Mouse (Mus musculus) MEL (cell line): ENCODE measurements around the gene Tox4. TPM values are rescaled to one million over a fixed set of nuclear protein-coding genes. Genes with fewer than 3 reads are reported as not detected.

Experiments used
- DNase-seq: peaks from one replicate; pipeline ENCODE4 v3.0.0; 2011; ENCODE audit warnings: low read depth, low spot score
- H3K27ac ChIP-seq: 2 replicates; pipeline ENCODE4 v1.5.1; 2012; ENCODE audit warnings: low read depth, mild to moderate bottlenecking, control low read depth, low read length, moderate library complexity; ENCODE audit not compliant: control insufficient read depth
- H3K27me3 ChIP-seq, 2 experiments: fragments of 150-350 bp in 1 of 2; sonication (generic) in 1 of 2; 2 replicates each; pipeline ENCODE4 v1.6.1; 2012; ENCODE audit warnings: low read length in 2 of 2, mild to moderate bottlenecking in 2 of 2, improper control_type of control experiment in 1 of 2, moderate library complexity in 1 of 2; ENCODE audit not compliant: insufficient read depth in 2 of 2, control insufficient read depth in 1 of 2
- H3K36me3 ChIP-seq, 2 experiments: 2 replicates each; pipeline ENCODE4 v1.6.1; 2012 to 2014; ENCODE audit warnings: low read length in 2 of 2, improper control_type of control experiment in 1 of 2, inconsistent platforms in 1 of 2, mild to moderate bottlenecking in 1 of 2; ENCODE audit not compliant: insufficient read depth in 2 of 2, control insufficient read depth in 1 of 2
- H3K4me1 ChIP-seq, 2 experiments: fragments of 150-350 bp in 1 of 2; sonication (generic) in 1 of 2; 2 replicates each; pipeline ENCODE4 v1.6.1; 2012; ENCODE audit warnings: low read length in 2 of 2, improper control_type of control experiment in 1 of 2, mild to moderate bottlenecking in 1 of 2; ENCODE audit not compliant: insufficient read depth in 2 of 2, control insufficient read depth in 1 of 2
- H3K4me3 ChIP-seq, 2 experiments: fragments of 150-350 bp in 1 of 2; sonication (generic) in 1 of 2; 2 replicates each; pipeline ENCODE4 v1.5.1; 2012; ENCODE audit warnings: low read depth in 2 of 2, low read length in 2 of 2, mild to moderate bottlenecking in 2 of 2, moderate library complexity in 2 of 2, control low read depth in 1 of 2, improper control_type of control experiment in 1 of 2; ENCODE audit not compliant: control insufficient read depth in 1 of 2, insufficient read depth in 1 of 2
- H3K79me2 ChIP-seq: 2 replicates; pipeline ENCODE4 v1.6.1; 2012; ENCODE audit warnings: mild to moderate bottlenecking, low read length, moderate library complexity; ENCODE audit not compliant: control insufficient read depth, poor library complexity, insufficient read depth
- H3K9ac ChIP-seq: 2 replicates; pipeline ENCODE4 v1.6.1; 2012; ENCODE audit warnings: low read depth, mild to moderate bottlenecking, control low read depth, low read length, moderate library complexity; ENCODE audit not compliant: control insufficient read depth, poor library complexity, severe bottlenecking
- H3K9me3 ChIP-seq: fragments of 150-350 bp; sonication (generic); replicated peaks from 2 replicates; pipeline ENCODE4 v1.6.1; 2012; ENCODE audit warnings: mild to moderate bottlenecking, low read length, improper control_type of control experiment, moderate library complexity; ENCODE audit not compliant: insufficient read depth
- BHLHE40 ChIP-seq: IDR thresholded peaks from 2 replicates; pipeline ENCODE4 v1.6.1; 2012; ENCODE audit warnings: low read depth, mild to moderate bottlenecking, inconsistent platforms, low read length, improper control_type of control experiment, borderline replicate concordance
- EP300 ChIP-seq, 2 experiments: IDR thresholded peaks; 2 replicates each; pipeline ENCODE4 v1.6.1; 2011; ENCODE audit warnings: improper control_type of control experiment in 2 of 2, low read length in 2 of 2, low read depth in 1 of 2, mild to moderate bottlenecking in 1 of 2
- GABPA ChIP-seq: IDR thresholded peaks from 2 replicates; pipeline ENCODE4 v1.6.1; 2012; ENCODE audit warnings: low read depth, mild to moderate bottlenecking, inconsistent platforms, low read length, improper control_type of control experiment, moderate library complexity
- HCFC1 ChIP-seq: IDR thresholded peaks from 2 replicates; pipeline ENCODE4 v1.6.1; 2012; ENCODE audit warnings: low read depth, mild to moderate bottlenecking, inconsistent platforms, low read length, improper control_type of control experiment, moderate library complexity
- MAFK ChIP-seq: IDR thresholded peaks from 2 replicates; pipeline ENCODE4 v1.6.1; 2011; ENCODE audit warnings: low read depth, mild to moderate bottlenecking, low read length, improper control_type of control experiment, borderline replicate concordance
- NELFE ChIP-seq: IDR thresholded peaks from 2 replicates; pipeline ENCODE4 v1.6.1; 2011; ENCODE audit warnings: low read depth, low read length, improper control_type of control experiment
- NRF1 ChIP-seq: IDR thresholded peaks from 2 replicates; pipeline ENCODE4 v1.6.1; 2014; ENCODE audit warnings: low read depth, mild to moderate bottlenecking, inconsistent platforms, low read length, improper control_type of control experiment, moderate library complexity; ENCODE audit not compliant: poor library complexity, insufficient read depth, severe bottlenecking
- POLR2AphosphoS2 ChIP-seq: IDR thresholded peaks from 2 replicates; pipeline ENCODE4 v1.6.1; 2011; ENCODE audit warnings: low read length, improper control_type of control experiment
- RAD21 ChIP-seq: IDR thresholded peaks from 2 replicates; pipeline ENCODE4 v1.6.1; 2011; ENCODE audit warnings: mild to moderate bottlenecking, low read depth, low read length, improper control_type of control experiment
- USF1 ChIP-seq: IDR thresholded peaks from 2 replicates; pipeline ENCODE4 v1.6.1; 2014; ENCODE audit warnings: low read depth, mild to moderate bottlenecking, inconsistent platforms, low read length, improper control_type of control experiment, moderate library complexity
- ZKSCAN1 ChIP-seq: IDR thresholded peaks from 2 replicates; pipeline ENCODE4 v1.6.1; 2012; ENCODE audit warnings: low read depth, mild to moderate bottlenecking, inconsistent platforms, low read length, improper control_type of control experiment, moderate library complexity
- ZMIZ1 ChIP-seq: IDR thresholded peaks from 2 replicates; pipeline ENCODE4 v1.6.1; 2012; ENCODE audit warnings: low read depth, mild to moderate bottlenecking, inconsistent platforms, low read length, improper control_type of control experiment, moderate library complexity
- ZNF384 ChIP-seq: IDR thresholded peaks from 2 replicates; pipeline ENCODE4 v1.6.1; 2012; ENCODE audit warnings: low read depth, mild to moderate bottlenecking, inconsistent platforms, low read length, improper control_type of control experiment
- polyA plus RNA-seq, 2 experiments: library from polyadenylated mRNA; stranded (reverse) in 1 of 2; unstranded in 1 of 2; fragments of >175 nt in 1 of 2; fragments of >200 nt in 1 of 2; gene quantifications; 2 replicates each; pipeline versions ENCODE4 v1.2.1 to v1.2.4; 2012; ENCODE audit warnings: low replicate concordance in 2 of 2, low read depth in 1 of 2; ENCODE audit not compliant: insufficient read length in 2 of 2, insufficient read depth in 1 of 2, missing spikeins in 1 of 2
- total RNA-seq: library from RNA; depleted of rRNA; stranded (reverse); fragments of 300-350 nt; gene quantifications from 2 replicates; pipeline ENCODE4 v1.2.3, GENCODE M21; 2012

The Tox4 gene
- total and polyA plus RNA-seq, 3 experiments, result 35.1 to 42.2 TPM; not detected in 1

DNA sequence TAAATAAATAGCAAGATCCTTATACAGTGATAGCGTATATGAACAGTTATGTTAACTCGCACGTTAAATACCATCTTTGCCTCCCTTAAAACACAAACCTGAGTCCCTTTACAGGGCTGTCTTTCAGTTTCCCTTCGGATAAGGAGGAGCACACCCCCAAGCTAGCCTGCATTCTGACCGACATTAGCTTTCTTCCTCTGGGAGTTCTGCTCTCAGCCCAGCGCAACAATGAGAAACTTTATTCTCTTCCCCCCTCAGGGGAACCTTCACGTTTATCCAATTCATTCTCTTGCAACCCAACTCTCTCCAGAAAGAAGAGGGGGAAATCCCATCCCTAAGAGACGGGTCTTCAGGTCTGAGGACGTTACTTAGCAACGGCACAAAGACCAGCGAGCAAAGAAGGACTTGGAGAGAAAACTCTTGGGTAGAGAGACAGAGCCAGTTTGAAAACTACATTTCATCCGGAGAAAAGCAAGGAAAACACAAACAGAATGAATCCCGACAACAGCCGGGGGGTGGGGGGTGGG is 48.5 kb downstream of the Tox4 start:
- H3K4me3 ChIP-seq, result no peak overlapping the region

DNA sequence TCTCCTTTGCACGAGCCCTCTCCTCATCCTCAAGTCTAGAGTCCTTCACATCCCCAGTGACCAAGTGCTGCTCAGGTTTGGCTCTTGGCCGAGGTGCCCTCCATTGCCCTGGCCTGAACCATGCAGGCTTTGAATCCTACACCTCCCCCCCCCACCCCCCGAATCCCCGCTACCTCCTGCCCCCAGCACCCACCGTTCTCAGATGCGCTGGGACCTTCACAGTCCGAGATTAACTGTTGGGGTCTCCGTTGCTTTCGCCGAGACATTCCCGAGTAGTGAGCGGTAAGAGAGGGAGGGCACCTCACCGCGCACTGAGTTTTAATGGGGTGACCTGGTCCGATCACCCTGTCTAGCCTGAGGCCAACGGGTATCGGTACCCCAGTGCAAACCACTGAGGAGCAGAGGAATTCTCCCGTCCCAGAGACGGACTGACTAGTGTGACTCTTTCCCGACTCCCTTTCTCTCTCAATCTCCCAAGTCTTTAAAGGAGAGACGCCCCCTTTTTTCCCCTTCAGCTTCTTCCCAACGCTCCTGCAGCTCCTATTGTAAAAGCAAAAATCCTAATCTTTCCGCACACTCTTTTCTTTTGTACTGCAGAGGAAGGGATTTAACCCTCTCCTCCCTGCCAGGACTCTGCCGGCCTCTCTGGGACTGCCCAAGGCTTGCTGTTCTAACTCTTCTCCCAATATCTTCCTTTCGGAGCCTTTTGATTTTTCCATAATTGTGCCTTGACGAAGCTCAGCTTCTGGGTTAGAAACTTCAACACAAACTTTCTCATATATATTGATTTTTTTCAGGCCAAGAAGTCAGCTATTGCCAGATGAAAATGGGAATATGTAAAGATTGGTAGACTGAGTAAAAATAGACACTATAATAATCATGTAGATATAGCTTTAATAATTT is 49.2 kb downstream of the Tox4 start, which contains the start of gene Sall2:
Sall2 (minus strand) TSS at position 853 of the 903 bp plus-strand sequence.
- no peaks in the 10 kb centered on the region for H3K79me2 ChIP-seq
- H3K9ac ChIP-seq, result no peak within 1 kb of the TSS
- no peak within 1 kb of the TSS for H3K4me3 ChIP-seq

More for the DNA sequence above, 48.5 kb downstream of the Tox4 start:
- no peak overlapping the region for H3K9ac ChIP-seq
- no peaks in the 10 kb centered on the region for H3K79me2 ChIP-seq
- DNase-seq, result no peak
- no peaks in the 10 kb centered on the region for H3K4me1 ChIP-seq
- TF ChIP-seq RAD21, result no peak
- no peak for TF ChIP-seq ZMIZ1
- no peak for TF ChIP-seq USF1
- TF ChIP-seq GABPA, result no peak
- no peak for TF ChIP-seq MAFK
- TF ChIP-seq HCFC1, result no peak
- no peak for TF ChIP-seq ZKSCAN1
- no peak for TF ChIP-seq POLR2AphosphoS2
- TF ChIP-seq NRF1, result no peak
- TF ChIP-seq BHLHE40, result no peak
- no peak for TF ChIP-seq ZNF384
- TF ChIP-seq NELFE, result no peak
- no peak for TF ChIP-seq EP300 (IDR thresholded peaks at IDR 0.05; ENCODE audit: low read depth in 1 of 2, low read length in 2 of 2)
- H3K9me3 ChIP-seq, result no peaks in the 10 kb centered on the region
- peaks cover 18 to 45% of the 10 kb centered on the region in 2 experiments for H3K27me3 ChIP-seq
- no peak overlapping the region for H3K27ac ChIP-seq
- no peaks in the 10 kb centered on the region for H3K36me3 ChIP-seq

More for the DNA sequence above, 49.2 kb downstream of the Tox4 start, which contains the start of gene Sall2:
- no peak within 1 kb of the TSS for H3K27ac ChIP-seq
- H3K36me3 ChIP-seq, result no peaks in the 10 kb centered on the region
- no peak for TF ChIP-seq ZKSCAN1
- H3K9me3 ChIP-seq, result no peaks in the 10 kb centered on the region
- no peaks in the 10 kb centered on the region for H3K4me1 ChIP-seq
- H3K27me3 ChIP-seq, result peaks cover 15 to 42% of the 10 kb centered on the region in 2 experiments
- no peak for DNase-seq
